Mouse (Mus musculus) retina, postnatal 7 days (tissue): ENCODE measurements around the gene Pate1.

Experiments
- DNase-seq: peaks from one replicate; pipeline ENCODE4 v3.0.0-alpha.2; 2012; ENCODE audit warnings: low read depth, low spot score

Pate1 gene

GRCm38 (mm10) chr9:35687013-35687412 is at the start of gene Pate1:
TSS of gene Pate1 (minus strand) at chr9:35687390.
- DNase-seq = no peak

- DNase-seq = no peak
Observed at GRCm38 (mm10) chr9:35707265-35707664, 20.1 kb upstream of the Pate1 start.

DNA sequence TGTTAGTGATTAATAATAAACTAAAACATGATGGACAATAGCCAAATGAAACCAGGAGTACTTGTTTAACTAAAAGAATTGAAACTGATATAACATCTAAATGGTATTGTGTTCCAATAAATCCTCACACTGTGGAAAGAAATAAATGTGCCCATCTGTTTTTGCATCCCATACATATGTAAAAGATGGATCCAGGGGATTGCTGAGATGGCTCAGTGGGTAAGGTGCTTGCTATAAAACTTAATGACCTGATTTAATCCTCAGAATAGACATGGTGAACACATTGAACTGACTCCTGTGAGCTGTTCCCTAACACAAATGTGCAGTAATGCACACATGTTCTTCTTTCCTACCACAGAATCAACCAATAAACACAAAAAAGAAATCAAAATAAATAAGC is 4.7 kb upstream of the Pate1 start:
- no peak for DNase-seq

DNA sequence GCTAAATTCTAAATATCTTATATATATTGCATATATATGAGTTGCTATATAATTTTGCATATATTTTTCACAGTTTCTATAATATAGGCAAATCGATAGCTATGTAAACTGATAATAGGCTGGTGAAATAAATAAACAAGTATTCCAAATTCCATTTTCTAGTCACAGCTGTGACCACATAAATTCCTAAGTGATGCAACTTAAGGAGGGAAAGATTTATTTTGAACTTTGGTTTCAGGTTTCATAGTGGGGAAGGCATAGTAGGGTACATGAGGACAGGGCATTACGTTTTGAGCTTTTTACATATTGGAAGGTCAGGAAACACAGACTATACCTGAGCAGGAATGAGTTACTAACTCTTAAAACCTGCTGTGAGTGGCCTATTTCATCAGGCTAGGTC is 13.6 kb downstream of the Pate1 start:
- no peak for DNase-seq

- no peak for DNase-seq
Observed at GRCm38 (mm10) chr9:35648102-35648501, 39.1 kb downstream of the Pate1 start, which contains the start of gene Pate3. TSS of gene Pate3 (minus strand) at chr9:35648202.
